Mouse (Mus musculus): Measurements from ENCODE around the gene Ccdc106. TPM values are rescaled to one million over a fixed set of nuclear protein-coding genes. Genes with fewer than 3 reads are reported as not detected.

Ccdc106 gene
- polyA plus RNA-seq, 1 experiment from 2014 or later = 13.6 TPM

DNA sequence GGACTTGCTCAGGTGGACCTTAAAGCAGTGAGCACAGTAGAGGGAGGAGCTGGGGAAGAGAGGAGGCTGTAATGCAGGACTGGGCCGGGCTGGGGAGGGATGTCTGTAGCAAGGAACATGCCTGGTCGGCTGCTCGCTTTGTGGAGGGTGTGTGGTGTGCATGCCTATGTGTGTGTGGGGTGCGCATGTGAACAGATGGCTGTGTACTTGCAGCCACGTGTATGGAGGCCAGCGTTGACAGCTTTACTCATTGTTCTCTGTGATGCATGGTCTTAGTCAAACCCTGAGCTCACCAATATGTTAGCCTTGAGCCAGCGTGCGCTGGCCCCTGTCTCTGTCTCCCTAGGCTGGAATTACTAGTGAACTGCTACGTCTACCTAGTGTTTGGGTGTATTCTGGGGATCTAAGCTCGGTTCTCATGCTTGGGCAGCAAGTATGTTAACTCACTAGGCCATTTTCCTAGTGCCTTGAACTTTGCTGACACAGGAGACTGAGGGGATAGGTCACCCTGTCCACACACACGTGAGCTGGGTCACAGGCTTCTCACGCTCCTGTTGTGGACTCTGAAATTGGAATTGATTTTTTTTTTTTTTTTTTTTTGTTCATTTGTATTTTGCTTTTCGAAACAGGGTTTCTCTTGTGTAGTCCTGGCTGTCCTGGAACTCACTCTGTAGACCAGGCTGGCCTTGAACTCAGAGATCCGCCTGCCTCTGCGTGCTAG, 70.8 kb downstream of the Ccdc106 start:
- no peaks in the 10 kb centered on the region for H3K27me3 ChIP-seq (ENCODE audit: control insufficient read depth, insufficient read depth, low read length)
- no peaks in the 10 kb centered on the region for H3K9me3 ChIP-seq (ENCODE audit: control insufficient read depth, low read length)
- H3K4me2 ChIP-seq (replicated peaks; ENCODE audit: low read depth) = no peak overlapping the region
- TF ChIP-seq EP300 (optimal IDR thresholded peaks at IDR 0.05) = no peak
- ATAC-seq (ENCODE audit: low FRiP score, low TSS enrichment) (no peak), DNase-seq (ENCODE audit: low spot score) (no peak)
- H3K27ac ChIP-seq (replicated peaks) = no peak overlapping the region
- 89% methylated on average over 15 of the region's 15 CpGs for WGBS
- no peak overlapping the region for H3K9ac ChIP-seq (ENCODE audit: low read length)
- H3K4me1 ChIP-seq (replicated peaks; ENCODE audit: control insufficient read depth, insufficient read depth) = no peaks in the 10 kb centered on the region
- H3K4me3 ChIP-seq (ENCODE audit: low read depth, low read length) = no peak overlapping the region
- H3K36me3 ChIP-seq (ENCODE audit: control insufficient read depth, insufficient read depth, low read length) = peaks cover 36% of the 10 kb centered on the region

DNA sequence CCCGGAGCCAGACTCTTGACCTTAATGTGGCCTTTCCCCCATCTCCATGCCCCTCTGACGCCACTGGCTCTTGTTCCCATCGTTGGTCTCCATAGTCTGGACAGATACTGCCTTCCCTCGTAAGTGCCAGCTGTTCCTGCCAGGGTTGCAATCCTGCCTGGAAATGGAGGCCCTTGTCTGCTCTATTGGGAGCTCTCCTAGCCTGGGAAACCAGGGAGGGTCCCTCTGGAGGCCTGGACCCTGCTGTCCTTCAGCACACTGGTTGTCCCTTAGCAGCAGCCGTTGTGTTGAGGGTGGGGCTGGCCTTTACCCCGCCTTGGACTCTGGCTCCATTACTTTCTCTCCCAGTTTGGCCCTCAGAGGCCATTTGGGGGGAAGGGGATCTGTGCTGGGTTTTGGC, 72.0 kb downstream of the Ccdc106 start:
- H3K4me1 ChIP-seq (replicated peaks; ENCODE audit: control insufficient read depth, insufficient read depth) = no peaks in the 10 kb centered on the region
- no peaks in the 10 kb centered on the region for H3K27me3 ChIP-seq (ENCODE audit: control insufficient read depth, insufficient read depth, low read length)
- no peak overlapping the region for H3K9ac ChIP-seq (ENCODE audit: low read length)
- DNase-seq (ENCODE audit: low spot score) (no peak), ATAC-seq (ENCODE audit: low FRiP score, low TSS enrichment) (no peak)
- no peak overlapping the region for H3K4me2 ChIP-seq (replicated peaks; ENCODE audit: low read depth)
- TF ChIP-seq EP300 (optimal IDR thresholded peaks at IDR 0.05) = no peak
- no peak for TF ChIP-seq CTCF (IDR thresholded peaks at IDR 0.05; ENCODE audit: low read depth)
- H3K36me3 ChIP-seq (ENCODE audit: control insufficient read depth, insufficient read depth, low read length) = peaks cover 43% of the 10 kb centered on the region
- no peaks in the 10 kb centered on the region for H3K9me3 ChIP-seq (ENCODE audit: control insufficient read depth, low read length)
- 79% methylated on average over 5 of the region's 6 CpGs for WGBS
- H3K4me3 ChIP-seq (ENCODE audit: low read depth, low read length) = no peak overlapping the region
- H3K27ac ChIP-seq (replicated peaks) = no peak overlapping the region

DNA sequence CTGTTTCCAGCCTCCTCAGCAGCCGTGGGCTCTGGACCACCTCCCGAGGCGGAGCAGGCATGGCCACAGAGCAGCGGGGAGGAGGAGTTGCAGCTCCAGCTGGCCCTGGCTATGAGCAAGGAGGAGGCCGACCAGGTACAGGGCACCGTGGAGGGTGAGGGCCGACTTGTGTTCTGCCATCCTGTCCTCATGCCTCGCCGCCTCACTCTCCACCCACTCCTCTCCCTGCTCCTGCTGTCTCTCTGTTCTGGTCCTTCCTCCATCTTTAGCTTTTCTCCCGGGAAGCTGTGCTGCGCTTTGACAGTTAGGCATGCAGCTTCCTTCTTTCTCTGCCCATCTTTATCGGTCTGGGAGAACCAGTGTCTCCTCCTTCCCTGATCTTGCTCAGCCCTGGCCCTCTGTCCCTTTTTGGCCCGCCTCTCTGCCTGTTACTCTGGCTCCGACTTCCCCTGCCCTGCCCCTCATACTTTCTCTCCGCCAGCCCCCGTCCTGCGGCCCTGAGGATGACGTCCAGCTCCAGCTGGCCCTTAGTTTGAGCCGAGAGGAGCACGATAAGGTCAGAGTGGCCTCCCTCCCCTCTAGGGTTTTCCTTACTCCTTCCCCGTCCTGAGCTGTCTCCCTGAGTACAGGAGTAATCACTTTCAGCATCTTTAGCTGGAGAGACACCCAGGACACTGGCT, 72.6 kb downstream of the Ccdc106 start:
- TF ChIP-seq EP300 (optimal IDR thresholded peaks at IDR 0.05) = no peak
- no peak for TF ChIP-seq CTCF (IDR thresholded peaks at IDR 0.05; ENCODE audit: low read depth)

DNA sequence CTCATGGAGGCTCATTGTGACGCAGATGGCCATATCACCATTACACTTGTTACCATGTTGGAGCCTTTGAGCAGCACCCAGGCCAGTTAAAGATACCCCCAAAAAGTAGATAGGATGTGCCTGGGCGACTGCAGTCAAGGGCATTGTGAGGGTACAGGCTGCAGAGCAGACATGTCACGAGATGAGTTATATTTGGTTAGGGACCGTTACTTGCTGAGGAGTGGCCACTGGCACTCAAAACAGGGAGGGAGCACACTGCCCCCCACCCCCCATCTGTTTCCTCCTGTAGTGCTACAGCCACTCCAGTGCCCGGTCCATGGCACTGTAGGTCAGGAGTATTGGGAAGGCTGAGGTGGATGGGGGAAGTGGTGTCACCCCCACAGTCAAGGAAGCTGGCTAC, 78.4 kb downstream of the Ccdc106 start:
- no peak for DNase-seq (ENCODE audit: low spot score)
- Histone ChIP-seq H3K4me3 (ENCODE audit: low read depth, low read length) (no peak overlapping the region), H3K27ac (replicated peaks) (no peak overlapping the region), H3K27me3 (ENCODE audit: control insufficient read depth, insufficient read depth, low read length) (no peaks in the 10 kb centered on the region), H3K9me3 (ENCODE audit: control insufficient read depth, low read length) (no peaks in the 10 kb centered on the region), H3K36me3 (ENCODE audit: control insufficient read depth, insufficient read depth, low read length) (peaks cover 23% of the 10 kb centered on the region), H3K9ac (ENCODE audit: low read length) (no peak overlapping the region), H3K4me1 (replicated peaks; ENCODE audit: control insufficient read depth, insufficient read depth) (no peaks in the 10 kb centered on the region), H3K4me2 (replicated peaks; ENCODE audit: low read depth) (no peak overlapping the region)
- TF ChIP-seq CTCF (IDR thresholded peaks at IDR 0.05; ENCODE audit: low read depth) = no peak
- TF ChIP-seq EP300 (optimal IDR thresholded peaks at IDR 0.05) = no peak
- no peak for ATAC-seq (ENCODE audit: low FRiP score, low TSS enrichment)
- WGBS = 94% methylated on average over 5 of the region's 5 CpGs

More for the DNA sequence above, 72.6 kb downstream of the Ccdc106 start:
- no peaks in the 10 kb centered on the region for H3K9me3 ChIP-seq (ENCODE audit: control insufficient read depth, low read length)
- H3K27ac ChIP-seq (replicated peaks) = no peak overlapping the region
- H3K27me3 ChIP-seq (ENCODE audit: control insufficient read depth, insufficient read depth, low read length) = no peaks in the 10 kb centered on the region
- DNase-seq (ENCODE audit: low spot score) (no peak), ATAC-seq (ENCODE audit: low FRiP score, low TSS enrichment) (no peak)
- peaks cover 45% of the 10 kb centered on the region for H3K36me3 ChIP-seq (ENCODE audit: control insufficient read depth, insufficient read depth, low read length)
- WGBS = 73% methylated on average over 21 of the region's 21 CpGs
- H3K4me2 ChIP-seq (replicated peaks; ENCODE audit: low read depth) = no peak overlapping the region
- H3K4me1 ChIP-seq (replicated peaks; ENCODE audit: control insufficient read depth, insufficient read depth) = no peaks in the 10 kb centered on the region
- H3K9ac ChIP-seq (ENCODE audit: low read length) = no peak overlapping the region
- H3K4me3 ChIP-seq (ENCODE audit: low read depth, low read length) = no peak overlapping the region

DNA sequence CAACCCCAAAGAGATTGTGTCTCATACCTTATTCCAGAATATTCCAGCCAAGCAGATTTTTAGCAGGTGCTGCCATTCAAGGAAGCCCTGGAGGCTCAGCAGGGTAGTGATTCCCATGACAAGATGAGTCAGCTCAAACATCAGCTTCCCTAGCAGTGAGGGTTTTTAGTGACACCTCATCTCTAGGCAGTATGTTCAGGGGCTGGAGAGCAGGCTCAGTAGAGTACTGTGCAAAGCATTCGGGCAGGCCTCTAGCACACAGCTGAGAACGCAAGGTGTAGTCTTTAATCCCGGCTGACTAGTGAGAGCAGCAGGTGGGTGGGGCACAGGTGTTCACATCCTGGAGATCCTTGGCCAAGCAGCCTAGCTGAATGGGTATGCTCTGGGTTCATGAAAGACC, 79.4 kb downstream of the Ccdc106 start:
- Histone ChIP-seq H3K4me2 (replicated peaks; ENCODE audit: low read depth) (no peak overlapping the region), H3K36me3 (ENCODE audit: control insufficient read depth, insufficient read depth, low read length) (peaks cover 19% of the 10 kb centered on the region; the same call in 1 of the 2 replicates), H3K27ac (replicated peaks) (no peak overlapping the region), H3K27me3 (ENCODE audit: control insufficient read depth, insufficient read depth, low read length) (no peaks in the 10 kb centered on the region), H3K4me1 (replicated peaks; ENCODE audit: control insufficient read depth, insufficient read depth) (no peaks in the 10 kb centered on the region), H3K9ac (ENCODE audit: low read length) (no peak overlapping the region), H3K9me3 (ENCODE audit: control insufficient read depth, low read length) (no peaks in the 10 kb centered on the region), H3K4me3 (ENCODE audit: low read depth, low read length) (no peak overlapping the region)
- TF ChIP-seq CTCF (IDR thresholded peaks at IDR 0.05; ENCODE audit: low read depth) (no peak), EP300 (optimal IDR thresholded peaks at IDR 0.05) (no peak)
- DNase-seq (ENCODE audit: low spot score) (no peak), ATAC-seq (ENCODE audit: low FRiP score, low TSS enrichment) (no peak; the same call in 1 of the 2 replicates)
- WGBS = 65% methylated on average over 3 of the region's 3 CpGs

DNA sequence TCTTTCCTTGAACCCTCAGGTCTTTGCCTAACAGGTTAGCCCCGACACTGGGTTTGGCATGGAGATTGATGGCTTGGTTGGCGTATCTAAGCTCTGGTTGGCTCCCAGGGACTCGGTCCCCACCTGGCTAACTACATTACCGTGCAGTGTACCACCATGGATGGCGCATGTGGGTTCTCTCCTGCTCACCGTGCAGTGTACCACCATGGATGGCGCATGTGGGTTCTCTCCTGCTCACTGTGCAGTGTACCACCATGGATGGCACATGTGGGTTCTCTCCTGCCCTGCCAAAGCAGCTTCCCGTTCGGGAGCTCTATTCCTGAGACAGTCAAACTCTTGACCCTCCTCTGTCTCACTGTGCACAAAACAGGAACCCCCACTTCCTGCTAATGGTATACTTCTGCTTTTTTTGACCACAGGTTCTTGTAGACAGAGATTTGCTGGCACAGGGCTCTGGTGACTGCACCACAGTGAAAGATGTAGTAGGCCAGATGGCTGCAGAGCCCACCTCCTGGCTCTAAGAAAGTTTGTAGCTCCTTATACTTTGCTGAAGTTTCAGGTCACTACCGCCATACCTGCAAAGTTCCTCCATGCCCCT, 80.8 kb downstream of the Ccdc106 start:
- no peak overlapping the region for H3K9ac ChIP-seq (ENCODE audit: low read length)
- no peak overlapping the region for H3K4me3 ChIP-seq (ENCODE audit: low read depth, low read length)
- H3K4me1 ChIP-seq (replicated peaks; ENCODE audit: control insufficient read depth, insufficient read depth) = no peaks in the 10 kb centered on the region
- TF ChIP-seq CTCF (IDR thresholded peaks at IDR 0.05; ENCODE audit: low read depth) (no peak), EP300 (optimal IDR thresholded peaks at IDR 0.05) (no peak)
- H3K27me3 ChIP-seq (ENCODE audit: control insufficient read depth, insufficient read depth, low read length) = no peaks in the 10 kb centered on the region
- ATAC-seq (ENCODE audit: low FRiP score, low TSS enrichment) = no peak
- H3K27ac ChIP-seq (replicated peaks) = no peak overlapping the region
- peaks cover 9% of the 10 kb centered on the region; the same call in 1 of the 2 replicates for H3K36me3 ChIP-seq (ENCODE audit: control insufficient read depth, insufficient read depth, low read length)
- H3K4me2 ChIP-seq (replicated peaks; ENCODE audit: low read depth) = no peak overlapping the region
- no peaks in the 10 kb centered on the region for H3K9me3 ChIP-seq (ENCODE audit: control insufficient read depth, low read length)
- DNase-seq (ENCODE audit: low spot score) = no peak
- WGBS = 82% methylated on average over 10 of the region's 10 CpGs
